Mouse (Mus musculus) kidney, postnatal 4 days (tissue): ENCODE measurements at regions not wholly inside any gene's neighbourhood (a gene's known extent, or its start where the extent isn't known, plus 50 kb on each side); places are given as distances from the start of the nearest gene placed in this dataset.
A peak's percentile ranks its signal among the peaks of the same experiment; 100 is the strongest.

Experiments used
- DNase-seq, 2 experiments: peaks; one replicate each; pipeline ENCODE4 v3.0.0; 2021; ENCODE audit warnings: mixed read lengths in 2 of 2

- DNase-seq = peak in 1 of 2 experiments; percentile 0
Measured at GRCm38 (mm10) chrY:74732116-74732515, 108.4 kb downstream of the Gm21913 start.
